Mouse (Mus musculus): ENCODE measurements around the gene Barhl1.

The Barhl1 gene

DNA sequence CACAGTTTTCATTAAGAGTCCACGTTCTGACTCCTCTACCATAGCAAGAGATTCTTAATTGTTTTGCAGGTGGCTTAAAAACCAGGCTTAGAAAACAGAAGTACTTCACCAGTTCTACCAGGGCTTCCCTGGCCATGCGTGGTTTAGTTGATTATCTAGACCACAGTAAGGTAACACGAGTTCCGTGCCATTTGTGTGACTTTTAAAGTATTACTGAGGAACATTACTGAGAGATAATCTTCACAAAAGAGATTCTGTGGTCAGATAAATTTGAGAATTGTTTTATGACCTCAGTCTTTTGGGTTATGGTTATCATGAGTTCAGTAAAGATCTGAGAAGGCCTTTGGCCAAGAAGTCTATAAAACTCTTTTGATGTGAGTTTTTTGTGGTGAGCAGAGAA, 57.2 kb downstream of the Barhl1 start:
- no peak for DNase-seq
